Mouse (Mus musculus) pancreas, adult 10 weeks (tissue): ENCODE data around the gene Slc28a3. TPM values are rescaled to one million over a fixed set of nuclear protein-coding genes. Genes with fewer than 3 reads are reported as not detected.

Source experiments
- polyA plus RNA-seq: library from polyadenylated mRNA; stranded (reverse); fragments of 350-450 nt; fragmentation: Illumina TruSeq; extraction: RNeasy Lipid Tissue Mini Kit (QIAGEN cat#74804); gene quantifications from one replicate; pipeline ENCODE4 v1.2.3, GENCODE M21; 2015; ENCODE audit warnings: low read depth, low replicate concordance; ENCODE audit not compliant: insufficient read depth

Slc28a3 gene
- polyA plus RNA-seq: 3.8 TPM

DNA sequence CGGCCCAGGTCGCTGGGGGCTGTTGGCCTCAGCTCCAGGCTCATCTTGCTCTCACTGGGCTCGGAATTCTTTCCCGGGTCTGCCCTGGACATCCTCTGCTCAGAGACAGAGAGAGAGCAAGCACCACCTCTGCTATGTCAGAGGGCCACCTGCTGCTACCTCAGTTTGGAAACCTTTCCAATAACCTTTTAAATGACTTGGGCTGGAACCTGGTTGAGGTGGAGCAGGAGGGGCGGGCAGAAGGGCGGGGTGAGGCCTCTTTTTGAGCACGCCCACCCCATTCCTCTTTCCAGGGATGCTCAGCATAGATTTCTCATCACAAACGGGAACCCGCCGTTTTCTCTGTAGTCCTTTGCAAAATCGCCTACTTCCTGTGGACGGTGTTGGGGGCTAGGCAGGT is at the start of gene Slc28a3:
Gene Slc28a3, minus strand, starts transcription at position 162 of the 400 bp plus-strand sequence.

Other genes with a start within 250 kb of the Slc28a3 start
- gene 2210016F16Rik, start 225.7 kb downstream of the Slc28a3 start, polyA plus RNA-seq: 3.8 TPM
- 6.7 TPM for gene Rmi1, start 208.6 kb downstream of the Slc28a3 start, polyA plus RNA-seq
- gene Hnrnpk, start 207.5 kb downstream of the Slc28a3 start, polyA plus RNA-seq: 107 TPM
- gene Ntrk2, start 195.7 kb upstream of the Slc28a3 start, polyA plus RNA-seq: 4.4 TPM